Mouse (Mus musculus) brain, embryonic 14.5 days (tissue): ENCODE measurements at regions not wholly inside any gene's neighbourhood (a gene's known extent, or its start where the extent isn't known, plus 50 kb on each side); places are given as distances from the start of the nearest gene placed in this dataset.

Experiments
- CTCF ChIP-seq: fragments of 200-500 bp; IDR thresholded peaks from 2 replicates; pipeline ENCODE4 v1.5.1; 2012; ENCODE audit warnings: inconsistent platforms, mild to moderate bottlenecking, moderate library complexity, borderline replicate concordance; ENCODE audit not compliant: insufficient read depth, insufficient read length; ENCODE audit errors: extremely low read depth
- POLR2A ChIP-seq: fragments of 200-500 bp; IDR thresholded peaks from 2 replicates; pipeline ENCODE4 v1.6.1; 2012; ENCODE audit warnings: mild to moderate bottlenecking, inconsistent platforms, borderline replicate concordance; ENCODE audit not compliant: poor library complexity, insufficient read depth, insufficient read length, severe bottlenecking; ENCODE audit errors: extremely low read depth

DNA sequence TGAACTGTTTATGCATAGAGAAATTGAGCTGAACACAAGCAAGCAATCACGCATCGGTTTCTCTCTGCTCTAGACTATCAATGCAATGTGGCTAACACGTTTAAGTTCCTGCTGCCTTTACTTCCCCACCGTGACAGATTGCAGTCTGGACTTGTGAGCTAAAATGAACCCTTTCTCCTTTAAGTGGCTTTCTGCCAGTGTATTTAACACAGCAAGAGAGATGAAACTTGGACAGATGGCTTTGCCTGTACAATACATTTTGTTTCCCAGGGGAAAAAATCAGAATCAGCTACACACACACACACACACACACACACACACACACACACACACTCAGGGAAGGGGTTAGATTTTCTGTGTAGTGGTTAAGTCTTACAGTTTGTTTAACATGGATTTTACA is 206.8 kb downstream of the Sp3 start:
- no peak for TF ChIP-seq CTCF
- TF ChIP-seq POLR2A, result no peak
